Mouse (Mus musculus): ENCODE data around the gene Ankrd13a. TPM values are rescaled to one million over a fixed set of nuclear protein-coding genes. Genes with fewer than 3 reads are reported as not detected.
A peak's percentile ranks its signal among the peaks of the same experiment; 100 is the strongest.
"Not testable (repeated sequence)": the region's sequence is repeated elsewhere in the genome, so short reads cannot be mapped to it uniquely, and the experiment has no call there.

The Ankrd13a gene
- total RNA-seq, 2 experiments from 2014 or later, result 41.7 to 42.3 TPM

GRCm38 (mm10) chr5:114824197-114824596, 49.7 kb downstream of the Ankrd13a start:
- DNase-seq (ENCODE audit: low spot score in 2 of 2), result peak; percentile 39 to 63

GRCm38 (mm10) chr5:114825978-114826691, 51.7 kb downstream of the Ankrd13a start:
- DNase-seq (ENCODE audit: low spot score in 2 of 2), result no peak

- DNase-seq (ENCODE audit: low spot score in 2 of 2), result no peak
Measured at GRCm38 (mm10) chr5:114827427-114827826, 53.0 kb downstream of the Ankrd13a start.

- DNase-seq (ENCODE audit: low spot score in 2 of 2), result no peak
Measured at GRCm38 (mm10) chr5:114829740-114830139, 55.3 kb downstream of the Ankrd13a start.

- no peak for DNase-seq (ENCODE audit: low spot score in 2 of 2)
Measured at GRCm38 (mm10) chr5:114836886-114837285, 62.4 kb downstream of the Ankrd13a start.

GRCm38 (mm10) chr5:114840481-114840880, 66.0 kb downstream of the Ankrd13a start:
- not testable (repeated sequence) for DNase-seq (ENCODE audit: low spot score in 2 of 2)

- not testable (repeated sequence) for DNase-seq (ENCODE audit: low spot score in 2 of 2)
Measured at GRCm38 (mm10) chr5:114842155-114842554, 67.7 kb downstream of the Ankrd13a start.

GRCm38 (mm10) chr5:114842674-114843073, 68.2 kb downstream of the Ankrd13a start:
- DNase-seq (ENCODE audit: low spot score in 2 of 2), result no peak

GRCm38 (mm10) chr5:114844371-114844770, 69.9 kb downstream of the Ankrd13a start:
- DNase-seq (ENCODE audit: low spot score in 2 of 2), result not testable (repeated sequence)

GRCm38 (mm10) chr5:114851565-114852236, 77.2 kb downstream of the Ankrd13a start:
- DNase-seq (ENCODE audit: low spot score in 2 of 2), result no peak

- not testable (repeated sequence) for DNase-seq (ENCODE audit: low spot score in 2 of 2)
Measured at GRCm38 (mm10) chr5:114853364-114853763, 78.9 kb downstream of the Ankrd13a start, which contains the start of gene 4930519G04Rik. Gene 4930519G04Rik (plus strand): TSS chr5:114853664.

Small RNA genes within 50 kb of the gene (microRNA-seq; reads per million reads assigned to microRNA genes)
- gene Mir6240, result 7.5 to 17.8 reads per million in 2 experiments

Other genes starting within 250 kb of the Ankrd13a start
- 1 to 10 TPM; 7.6 to 7.8 TPM for gene Fam222a, start 206.7 kb upstream of the Ankrd13a start, total RNA-seq (2021)
- 1 to 10 TPM; 2.2 to 5.7 TPM for gene Trpv4, start 116.3 kb upstream of the Ankrd13a start, total RNA-seq (2021)
- 10 to 100 TPM; 49.7 to 55.7 TPM for gene Gltp, start 83.7 kb upstream of the Ankrd13a start, total RNA-seq (2021)
- 10 to 100 TPM; 12.1 to 13.1 TPM for gene Tchp, start 66.9 kb upstream of the Ankrd13a start, total RNA-seq (2021)
- 10 to 100 TPM; 41.1 to 48.5 TPM for gene Git2, start 840 bp downstream of the Ankrd13a start, total RNA-seq (2021)
- gene 1500011B03Rik, start 48.8 kb downstream of the Ankrd13a start, total RNA-seq (2021), result 100 to 1,000 TPM; 148 to 161 TPM
- not detected for gene 4930519G04Rik, start 79.0 kb downstream of the Ankrd13a start, total RNA-seq (2021)
- gene Gm9936, start 84.0 kb downstream of the Ankrd13a start, total RNA-seq (2021), result under 1 TPM; 0.88 to 0.97 TPM
- gene Oasl2, start 122.3 kb downstream of the Ankrd13a start, total RNA-seq (2021), result 1 to 10 TPM in 1 of 2 experiments, under 1 TPM in 1; 0.64 to 1.4 TPM
- not detected for gene Oasl1, start 148.6 kb downstream of the Ankrd13a start, total RNA-seq (2021)
- gene 2210016L21Rik, start 167.5 kb downstream of the Ankrd13a start, total RNA-seq (2021), result 100 to 1,000 TPM; 187 to 201 TPM
- not detected for gene Hnf1a, start 196.4 kb downstream of the Ankrd13a start, total RNA-seq (2021)
- gene Sppl3, start 236.5 kb downstream of the Ankrd13a start, total RNA-seq (2021), result 10 to 100 TPM; 89.6 to 90.5 TPM